Mouse (Mus musculus): Measurements from ENCODE around the gene Il24.

Il24 gene

GRCm38 (mm10) chr1:130854819-130855218 lies 32.4 kb downstream of the Il24 start:
- DNase-seq (ENCODE audit: low spot score) = no peak

DNA sequence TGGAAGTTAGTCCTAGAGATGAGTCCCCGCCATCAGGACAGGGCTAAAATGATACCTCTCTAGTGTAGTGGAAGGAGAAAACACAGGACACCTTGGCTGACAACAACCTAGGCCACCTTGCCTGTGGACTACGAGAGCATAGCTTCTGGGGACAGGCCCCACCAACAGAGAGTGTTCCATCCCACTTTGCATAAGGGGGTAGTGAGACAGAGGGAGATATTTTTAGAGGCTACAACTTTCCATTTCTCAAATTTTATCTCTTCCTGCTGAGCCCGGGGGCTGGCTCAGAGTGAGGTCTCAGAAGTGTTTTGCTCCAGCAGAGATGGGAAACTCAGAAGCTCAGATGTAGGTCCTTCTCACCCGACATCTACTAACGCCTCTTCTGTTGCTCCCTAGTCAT lies 36.8 kb downstream of the Il24 start:
- no peak for DNase-seq (ENCODE audit: low spot score)

DNA sequence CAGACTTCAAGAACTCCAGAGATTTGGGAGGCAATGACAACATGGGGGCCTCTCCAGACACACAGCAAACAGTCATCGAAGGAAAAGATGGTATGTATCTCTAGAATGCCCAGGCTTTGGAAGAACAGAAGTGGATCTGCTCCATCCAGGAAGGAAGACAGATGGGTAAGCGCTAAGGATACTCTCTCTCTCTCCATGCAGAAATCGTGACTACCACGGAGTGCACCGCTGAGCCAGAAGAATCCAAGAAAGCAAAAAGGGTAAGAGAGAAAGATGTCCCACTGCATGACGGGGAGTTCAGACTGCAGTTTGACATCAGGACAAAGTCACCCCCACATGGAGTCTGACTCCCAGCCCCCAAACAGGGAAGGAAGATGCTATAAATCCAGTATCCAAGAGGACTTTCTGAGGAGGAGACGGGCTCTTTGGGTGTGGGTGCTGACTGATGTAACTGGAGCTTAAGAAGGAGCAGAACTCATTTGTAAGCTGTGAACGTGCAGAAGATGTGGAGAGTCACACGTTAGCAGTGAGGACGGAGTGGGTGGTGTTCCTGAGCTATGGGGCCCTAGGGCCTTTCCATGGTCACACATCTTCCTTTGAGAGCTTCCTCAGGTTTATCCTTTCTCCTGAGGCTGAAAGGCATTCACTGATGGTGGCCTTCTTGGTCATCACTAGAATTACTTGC lies 37.6 kb downstream of the Il24 start:
- no peak for DNase-seq (ENCODE audit: low spot score)

DNA sequence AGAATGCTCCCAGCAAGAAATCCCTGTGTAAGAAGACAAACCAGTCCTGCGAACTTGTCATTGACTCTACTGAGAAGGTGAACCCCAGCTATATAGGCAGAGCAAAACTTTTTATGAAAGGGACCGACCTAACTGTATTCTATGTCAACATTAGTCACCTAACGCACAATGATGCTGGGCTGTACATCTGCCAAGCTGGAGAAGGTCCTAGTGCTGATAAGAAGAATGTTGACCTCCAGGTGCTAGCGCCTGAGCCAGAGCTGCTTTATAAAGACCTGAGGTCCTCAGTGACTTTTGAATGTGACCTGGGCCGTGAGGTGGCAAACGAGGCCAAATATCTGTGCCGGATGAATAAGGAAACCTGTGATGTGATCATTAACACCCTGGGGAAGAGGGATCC lies 42.7 kb downstream of the Il24 start:
- no peak for DNase-seq (ENCODE audit: low spot score)

GRCm38 (mm10) chr1:130841621-130842020 lies 45.6 kb downstream of the Il24 start:
- DNase-seq (ENCODE audit: low spot score) = no peak

DNA sequence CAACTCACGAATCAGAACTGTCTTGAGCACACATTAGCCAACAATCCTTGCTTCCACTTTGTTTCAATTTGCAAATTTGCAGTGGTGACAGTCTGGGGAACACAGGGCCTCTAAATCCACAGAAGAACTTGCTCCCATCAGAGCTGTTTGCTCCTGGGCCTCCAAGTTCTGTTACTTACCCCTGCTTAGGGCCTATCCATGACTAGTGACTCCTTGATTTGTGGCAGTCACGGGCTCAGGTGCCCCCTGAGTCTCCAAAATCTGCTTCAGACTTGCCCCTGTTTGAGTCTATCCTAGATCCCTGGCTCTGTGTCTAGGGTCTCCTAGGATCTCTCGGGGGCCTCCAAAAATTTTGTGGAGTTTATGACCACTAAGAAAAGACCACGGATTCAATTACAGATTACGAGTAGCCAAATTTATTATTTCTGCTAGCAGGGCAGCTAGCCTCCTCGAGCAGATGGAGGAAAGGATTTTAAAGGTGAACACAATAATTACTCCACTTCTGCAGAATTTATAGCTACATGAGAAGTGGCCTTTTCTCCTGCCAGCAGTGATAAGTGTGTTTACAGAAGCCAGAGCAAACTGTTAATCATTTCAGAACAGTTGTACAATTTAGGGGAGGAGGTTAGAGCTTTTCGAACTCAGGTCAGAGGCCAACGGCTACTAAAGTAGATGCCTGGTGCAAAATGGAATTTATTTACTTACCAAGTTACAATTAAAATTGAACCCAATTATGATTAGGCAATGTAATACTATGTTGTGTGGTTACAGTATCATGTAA lies 46.5 kb downstream of the Il24 start:
- no peak for DNase-seq (ENCODE audit: low spot score)

- no peak for DNase-seq (ENCODE audit: low spot score)
Measured at GRCm38 (mm10) chr1:130838288-130838687, 49.0 kb downstream of the Il24 start.

DNA sequence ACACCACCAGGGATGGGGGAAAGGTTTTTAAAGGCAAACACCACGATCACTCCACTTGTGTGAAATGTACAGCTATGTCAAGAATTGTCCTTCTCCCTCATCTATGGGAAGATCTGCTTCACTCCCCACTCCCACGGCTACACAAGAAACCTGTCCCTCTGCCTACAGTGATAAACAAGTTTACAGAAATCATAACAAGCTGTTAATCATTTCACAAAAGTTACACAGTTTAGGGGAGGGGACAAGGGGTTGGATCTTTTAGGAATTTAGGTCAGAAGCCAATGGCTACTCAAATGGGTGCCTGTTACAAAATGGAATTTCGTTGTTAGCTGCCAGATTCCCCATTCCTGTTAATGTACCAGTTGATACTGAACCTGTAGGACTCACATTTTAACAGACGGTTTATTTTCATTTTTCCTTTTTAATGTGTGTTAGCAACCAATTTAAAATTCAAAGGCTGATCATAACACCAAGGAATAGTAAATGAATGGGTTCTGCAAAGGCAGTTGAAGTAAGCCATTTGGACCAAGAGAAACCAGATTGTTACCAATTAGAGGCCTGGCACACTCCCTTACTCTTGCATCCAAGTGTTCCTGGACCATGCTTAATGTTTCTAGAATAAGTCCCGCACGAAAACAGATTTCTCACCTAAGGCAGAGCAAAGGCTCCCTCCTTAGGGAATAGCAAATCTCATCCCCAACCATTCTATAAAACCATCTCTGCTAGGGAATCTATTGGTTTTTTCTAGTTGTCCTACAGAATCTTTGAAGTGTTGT lies 51.9 kb downstream of the Il24 start:
- DNase-seq (ENCODE audit: low spot score) = no peak

DNA sequence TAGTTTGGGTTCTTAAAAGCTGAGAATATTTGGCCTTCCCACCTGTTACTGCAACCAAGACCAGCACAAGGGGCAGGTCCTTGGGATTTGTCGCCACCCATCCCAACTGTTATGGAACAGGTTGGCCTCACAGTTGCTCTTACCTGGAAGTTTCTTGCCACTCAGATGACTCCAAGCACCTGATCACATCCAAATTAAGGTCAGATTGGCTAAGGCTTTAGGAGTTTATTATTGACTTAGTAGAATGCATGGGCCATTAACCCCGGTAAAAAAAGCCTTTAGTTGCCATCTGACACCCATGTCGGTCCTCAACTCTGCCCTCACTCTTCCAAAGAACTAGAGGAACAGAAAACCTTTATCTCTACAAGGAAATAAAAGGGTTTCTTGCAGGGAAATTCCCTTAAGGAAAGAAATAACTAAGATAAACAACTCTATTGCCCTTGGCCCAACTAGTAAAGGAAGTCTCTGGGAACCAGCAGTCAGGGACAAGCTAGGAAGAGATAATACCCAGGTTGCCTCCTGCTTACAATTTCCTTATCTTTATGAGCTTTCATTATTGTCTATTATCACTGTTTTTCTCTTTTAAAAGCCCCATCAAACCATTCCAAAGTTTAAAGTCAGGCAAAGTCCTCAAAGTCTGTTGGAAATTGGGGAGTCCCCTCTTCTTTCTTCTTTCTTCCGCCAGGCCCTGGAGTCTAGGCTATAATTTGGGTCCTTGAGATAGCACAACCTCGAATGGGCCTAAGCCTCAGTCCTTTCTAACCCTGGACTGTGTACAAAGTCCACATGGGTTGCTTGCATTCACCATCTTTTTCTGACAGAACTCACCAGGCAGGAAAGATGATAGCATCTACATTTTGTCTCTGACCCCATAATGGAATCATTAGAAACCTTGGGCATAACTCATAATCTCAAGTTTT lies 54.8 kb downstream of the Il24 start:
- no peak for DNase-seq (ENCODE audit: low spot score)
